ENCODE assay signal across 15 mouse cellular contexts in the genomic region with DNA sequence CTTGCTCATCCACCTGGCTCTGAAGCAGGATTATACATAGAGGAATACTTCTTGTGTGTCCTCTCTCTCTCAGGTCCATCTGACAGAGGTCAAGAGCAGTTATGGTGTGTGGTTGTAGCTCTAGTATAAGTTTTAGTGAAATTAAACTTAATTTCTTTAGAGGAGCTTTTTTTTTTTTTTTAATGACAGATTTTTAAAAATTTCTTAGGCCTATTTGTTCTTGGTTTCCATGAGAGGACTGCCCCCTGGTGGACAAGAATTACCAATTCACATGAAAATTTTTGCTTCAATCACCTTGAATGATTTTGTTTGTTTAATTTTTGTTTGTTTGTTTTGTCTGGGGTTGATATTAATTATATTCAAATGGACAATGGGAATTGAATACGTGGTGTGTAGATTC. TPM values are rescaled to one million over a fixed set of nuclear protein-coding genes. Genes with fewer than 3 reads are reported as not detected.
DNase-seq lines count a peak whose midpoint lies in the region; ATAC-seq lines count a peak whose summit lies in the region.
"Had no signal": no experiment of that assay in that cellular context is flagged by ENCODE, and none has a peak within 500 bp of the region (broad histone marks: within the 10 kb centered on the region; RNA-seq: fewer than 3 reads in every experiment).

No protein-coding gene starts in this region.

- no peak overlapping the region for H3K4me2 ChIP-seq in kidney, embryonic 14.5 days (replicated peaks; ENCODE audit: low read depth, low read length)
- H3K4me2 ChIP-seq: heart, embryonic 12.5 days; midbrain, embryonic 12.5 days; stomach, embryonic 15.5 days had no signal

- peaks cover 28% of the 10 kb centered on the region; the same call in 1 of the 2 replicates for H3K27me3 ChIP-seq in kidney, embryonic 14.5 days (ENCODE audit: control insufficient read depth, insufficient read depth, low read length)

- WGBS in kidney, embryonic 14.5 days = 4% methylated on average over 1 of the region's 1 CpGs

- no peak overlapping the region for H3K9ac ChIP-seq in kidney, embryonic 14.5 days (ENCODE audit: low read depth, low read length)
- H3K9ac ChIP-seq: heart, embryonic 12.5 days; midbrain, embryonic 12.5 days; stomach, embryonic 15.5 days had no signal

- H3K27ac ChIP-seq in kidney, embryonic 14.5 days (ENCODE audit: low read depth, low read length) = no peak overlapping the region
- H3K27ac ChIP-seq: midbrain, embryonic 12.5 days; stomach, embryonic 15.5 days had no signal

- ATAC-seq in cerebellum, adult (ENCODE audit: insufficient number of reproducible peaks, low FRiP score, low TSS enrichment) = no peak
- ATAC-seq in kidney, embryonic 14.5 days (ENCODE audit: low FRiP score, low TSS enrichment) = no peak

- DNase-seq in cerebellum, postnatal 14 days = peak; percentile 57 to 69
- DNase-seq in kidney, postnatal 36 days = peak; percentile 11 to 57
- peak; percentile 66 for DNase-seq in 416B (ENCODE audit: low read depth)
- DNase-seq in adipocyte (ENCODE audit: low spot score) = peak; percentile 72
- DNase-seq in gastrocnemius, adult 18-20 months (ENCODE audit: low spot score) = no peak
- DNase-seq in left cerebral cortex, adult 9 months (ENCODE audit: low spot score in 2 of 2) = no peak
- DNase-seq: kidney, adult 2 months; left cerebral cortex, postnatal 4 days had no signal

- H3K4me1 ChIP-seq in kidney, embryonic 14.5 days (ENCODE audit: control insufficient read depth, insufficient read depth, low read length) = no peaks in the 10 kb centered on the region
- H3K4me1 ChIP-seq: heart, embryonic 12.5 days; midbrain, embryonic 12.5 days; stomach, embryonic 15.5 days had no signal

- H3K36me3 ChIP-seq in kidney, embryonic 14.5 days (ENCODE audit: control insufficient read depth, insufficient read depth, low read length) = no peaks in the 10 kb centered on the region
- H3K36me3 ChIP-seq: G1E; heart, embryonic 12.5 days; midbrain, embryonic 12.5 days; stomach, embryonic 15.5 days had no signal

- H3K9me3 ChIP-seq in kidney, embryonic 14.5 days (ENCODE audit: control insufficient read depth, low read length) = no peaks in the 10 kb centered on the region
- H3K9me3 ChIP-seq: G1E; heart, embryonic 12.5 days; midbrain, embryonic 12.5 days; stomach, embryonic 15.5 days had no signal

- no peak overlapping the region for H3K4me3 ChIP-seq in kidney, embryonic 14.5 days (ENCODE audit: low read length)
- H3K4me3 ChIP-seq: erythroblast, embryonic 14.5 days; heart, embryonic 12.5 days; midbrain, embryonic 12.5 days; stomach, embryonic 15.5 days had no signal

RNA-seq across cellular contexts. Expression of gene Tmem33, which starts 22.1 kb away (rescaled TPM):
- 90.9 and 109 TPM in 2 replicates for polyA plus RNA-seq in kidney, embryonic 14.5 days (2014; fragmentation: Nextera tagmentation; extraction: Ambion mirVana)
- total RNA-seq in gastrocnemius, adult 18-20 months (2021) = 10 to 100 TPM; 18.2 to 24.5 TPM

Comparison
In these comparisons a context has a peak if more than half of its experiments do, and no peak if none do; other contexts are left out.
1. DNase-seq: peak in cerebellum, postnatal 14 days (2 of 2), kidney, postnatal 36 days (2 of 2), 416B (single experiment) and adipocyte (single experiment); none in gastrocnemius, adult 18-20 months (single experiment) and left cerebral cortex, adult 9 months (0 of 2).